Mouse (Mus musculus): Measurements from ENCODE around the gene Frmd4b. TPM values are rescaled to one million over a fixed set of nuclear protein-coding genes. Genes with fewer than 3 reads are reported as not detected.

Frmd4b gene
- polyA plus RNA-seq, 2 experiments, result 5.7 to 6.4 TPM

DNA sequence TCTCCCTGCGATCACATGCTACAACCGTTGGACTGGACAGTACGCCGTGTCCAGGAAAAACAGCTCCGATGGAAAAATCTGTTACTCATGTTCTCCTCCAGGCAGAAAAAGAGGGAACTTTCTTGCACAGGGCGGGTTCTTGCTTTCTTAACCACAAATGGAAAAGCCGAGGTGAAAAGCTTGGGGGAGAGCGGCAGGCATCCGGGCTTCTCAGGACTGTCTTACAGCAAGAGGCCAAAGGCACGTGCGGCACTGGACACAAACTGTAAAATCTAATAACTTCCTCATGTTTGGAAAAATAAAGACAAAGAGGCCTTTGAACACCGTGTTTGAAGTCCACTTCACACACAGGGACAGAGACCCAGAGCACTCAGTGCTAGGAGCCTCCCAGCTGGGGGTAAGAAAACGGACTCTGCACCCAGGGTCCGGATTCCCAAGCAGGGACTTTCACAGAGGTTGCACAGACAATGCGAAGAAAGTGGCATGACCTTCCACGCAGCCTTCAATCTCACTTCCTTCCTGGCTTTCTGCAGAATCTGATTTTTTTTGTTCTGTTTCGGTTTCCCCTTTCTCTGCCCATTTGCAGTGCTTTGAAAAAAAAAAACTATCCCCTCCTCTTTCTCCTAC lies 153.3 kb downstream of the Frmd4b start:
- no peak for DNase-seq (ENCODE audit: low read depth in 3 of 3, low spot score in 3 of 3)
- no peak for TF ChIP-seq CTCF (IDR thresholded peaks at IDR 0.05; ENCODE audit: low read depth)
- TF ChIP-seq EP300 (IDR thresholded peaks at IDR 0.05; ENCODE audit: low read depth), result no peak
- H3K4me1 ChIP-seq (replicated peaks; ENCODE audit: control insufficient read depth in 2 of 2, insufficient read depth in 2 of 2, low read length in 1 of 2), result peaks cover 0 to 5% of the 10 kb centered on the region in 2 experiments; a peak in 2 of 4 replicates
- H3K9me3 ChIP-seq (ENCODE audit: control insufficient read depth, low read length), result no peaks in the 10 kb centered on the region
- H3K4me3 ChIP-seq (ENCODE audit: insufficient read depth in 1 of 2, low read depth in 2 of 2, low read length in 2 of 2), result no peak overlapping the region
- H3K4me2 ChIP-seq (ENCODE audit: low read depth), result 0 out of 2 replicates have a peak overlapping the region, but pooled peaks have one; percentile 11
- H3K36me3 ChIP-seq (replicated peaks; ENCODE audit: control insufficient read depth, insufficient read depth, low read depth), result no peaks in the 10 kb centered on the region
- H3K27ac ChIP-seq, result no peak overlapping the region
- no peaks in the 10 kb centered on the region for H3K27me3 ChIP-seq (ENCODE audit: control insufficient read depth, insufficient read depth, low read length)
- no peak overlapping the region for H3K9ac ChIP-seq (replicated peaks)
- ATAC-seq (ENCODE audit: insufficient read depth), result no peak
- 16% methylated on average over 17 of the region's 17 CpGs for WGBS (ENCODE audit: insufficient replicate concordance)

DNA sequence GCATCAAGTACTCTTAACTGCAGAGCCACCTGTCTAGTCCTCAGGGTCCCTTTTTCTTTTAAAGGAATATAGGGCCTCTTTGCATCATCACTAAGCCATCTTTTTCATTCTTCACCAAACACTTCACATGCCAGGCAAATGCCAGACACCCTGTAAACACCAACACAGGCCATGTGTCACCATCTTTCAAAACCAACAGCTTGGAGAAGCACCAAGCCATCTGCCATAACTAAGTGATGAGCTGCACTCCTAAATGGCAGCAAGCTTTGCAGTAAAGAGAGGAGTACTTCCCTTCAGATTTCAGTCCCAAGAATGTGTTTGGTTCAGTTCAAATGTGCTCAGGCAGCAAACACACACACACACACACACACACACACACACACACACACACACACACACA lies 154.9 kb downstream of the Frmd4b start:
- no peaks in the 10 kb centered on the region for H3K36me3 ChIP-seq (replicated peaks; ENCODE audit: control insufficient read depth, insufficient read depth, low read depth)
- no peak overlapping the region for H3K4me2 ChIP-seq (ENCODE audit: low read depth)
- H3K9me3 ChIP-seq (ENCODE audit: control insufficient read depth, low read length), result no peaks in the 10 kb centered on the region
- DNase-seq (ENCODE audit: low read depth in 3 of 3, low spot score in 3 of 3), result no peak
- ATAC-seq (ENCODE audit: insufficient read depth), result no peak
- no peak overlapping the region for H3K9ac ChIP-seq (replicated peaks)
- no peak overlapping the region for H3K27ac ChIP-seq
- no peak overlapping the region for H3K4me3 ChIP-seq (ENCODE audit: insufficient read depth in 1 of 2, low read depth in 2 of 2, low read length in 2 of 2)
- TF ChIP-seq EP300 (IDR thresholded peaks at IDR 0.05; ENCODE audit: low read depth) (no peak), CTCF (IDR thresholded peaks at IDR 0.05; ENCODE audit: low read depth) (no peak)
- peaks cover 0 to 5% of the 10 kb centered on the region in 2 experiments; a peak in 2 of 4 replicates for H3K4me1 ChIP-seq (replicated peaks; ENCODE audit: control insufficient read depth in 2 of 2, insufficient read depth in 2 of 2, low read length in 1 of 2)
- H3K27me3 ChIP-seq (ENCODE audit: control insufficient read depth, insufficient read depth, low read length), result no peaks in the 10 kb centered on the region

DNA sequence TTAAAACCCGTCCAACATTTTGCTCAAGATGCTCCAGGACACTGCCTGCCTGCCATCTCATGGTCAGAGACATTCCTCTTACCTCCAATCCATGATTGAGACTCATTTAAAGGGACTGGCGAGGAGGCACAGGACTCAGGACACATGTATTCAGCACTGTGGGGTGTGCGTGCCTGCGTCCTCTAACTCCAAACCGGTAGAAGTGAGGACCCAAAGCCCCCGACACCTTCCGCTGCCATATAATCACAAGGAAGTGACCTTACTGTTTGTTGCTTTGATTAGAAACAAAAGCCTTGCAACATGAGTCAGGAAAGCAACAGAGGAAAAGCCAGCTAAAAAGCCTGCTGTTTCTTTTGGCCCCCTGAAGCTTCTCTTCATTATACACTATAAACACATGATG lies 158.2 kb downstream of the Frmd4b start:
- Histone ChIP-seq H3K9ac (replicated peaks) (no peak overlapping the region), H3K4me3 (ENCODE audit: insufficient read depth in 1 of 2, low read depth in 2 of 2, low read length in 2 of 2) (no peak overlapping the region), H3K27me3 (ENCODE audit: control insufficient read depth, insufficient read depth, low read length) (no peaks in the 10 kb centered on the region), H3K4me2 (ENCODE audit: low read depth) (no peak overlapping the region), H3K4me1 (replicated peaks; ENCODE audit: control insufficient read depth in 2 of 2, insufficient read depth in 2 of 2, low read length in 1 of 2) (peaks cover 0 to 8% of the 10 kb centered on the region in 2 experiments; a peak in 2 of 4 replicates), H3K36me3 (replicated peaks; ENCODE audit: control insufficient read depth, insufficient read depth, low read depth) (no peaks in the 10 kb centered on the region), H3K9me3 (ENCODE audit: control insufficient read depth, low read length) (no peaks in the 10 kb centered on the region), H3K27ac (no peak overlapping the region)
- DNase-seq (ENCODE audit: low read depth in 3 of 3, low spot score in 3 of 3) (no peak), ATAC-seq (ENCODE audit: insufficient read depth) (no peak)
- WGBS (ENCODE audit: insufficient replicate concordance), result 28% methylated on average over 7 of the region's 7 CpGs
- TF ChIP-seq CTCF (IDR thresholded peaks at IDR 0.05; ENCODE audit: low read depth), result no peak
- no peak for TF ChIP-seq EP300 (IDR thresholded peaks at IDR 0.05; ENCODE audit: low read depth)

DNA sequence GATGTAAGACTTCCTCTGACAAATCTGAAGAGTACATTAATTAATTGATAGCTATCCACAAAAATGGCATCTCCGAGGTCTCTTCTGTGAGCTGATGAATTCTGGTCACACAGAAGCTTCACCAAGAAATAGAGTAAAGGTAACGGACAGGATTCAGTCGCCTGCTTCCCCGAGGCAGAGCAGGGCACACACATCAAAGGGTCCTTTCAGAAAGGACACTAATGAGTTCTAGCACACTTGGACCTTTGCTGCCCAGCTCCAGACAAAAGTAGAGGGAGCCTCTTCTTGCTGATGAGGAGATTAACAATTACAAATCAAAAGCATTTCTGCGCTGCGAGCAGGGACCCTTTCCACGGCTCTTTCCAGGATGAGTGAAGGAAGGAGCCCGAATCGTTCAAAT lies 159.0 kb downstream of the Frmd4b start:
- Histone ChIP-seq H3K4me2 (ENCODE audit: low read depth) (no peak overlapping the region), H3K27ac (no peak overlapping the region), H3K9me3 (ENCODE audit: control insufficient read depth, low read length) (no peaks in the 10 kb centered on the region), H3K9ac (replicated peaks) (no peak overlapping the region), H3K27me3 (ENCODE audit: control insufficient read depth, insufficient read depth, low read length) (no peaks in the 10 kb centered on the region), H3K36me3 (replicated peaks; ENCODE audit: control insufficient read depth, insufficient read depth, low read depth) (no peaks in the 10 kb centered on the region), H3K4me1 (replicated peaks; ENCODE audit: control insufficient read depth in 2 of 2, insufficient read depth in 2 of 2, low read length in 1 of 2) (peaks cover 0 to 4% of the 10 kb centered on the region in 2 experiments; a peak in 1 of 4 replicates), H3K4me3 (ENCODE audit: insufficient read depth in 1 of 2, low read depth in 2 of 2, low read length in 2 of 2) (no peak overlapping the region)
- ATAC-seq (ENCODE audit: insufficient read depth) (no peak), DNase-seq (ENCODE audit: low read depth in 3 of 3, low spot score in 3 of 3) (no peak)
- no peak for TF ChIP-seq CTCF (IDR thresholded peaks at IDR 0.05; ENCODE audit: low read depth)
- no peak for TF ChIP-seq EP300 (IDR thresholded peaks at IDR 0.05; ENCODE audit: low read depth)
- WGBS (ENCODE audit: insufficient replicate concordance), result 29% methylated on average over 9 of the region's 9 CpGs

DNA sequence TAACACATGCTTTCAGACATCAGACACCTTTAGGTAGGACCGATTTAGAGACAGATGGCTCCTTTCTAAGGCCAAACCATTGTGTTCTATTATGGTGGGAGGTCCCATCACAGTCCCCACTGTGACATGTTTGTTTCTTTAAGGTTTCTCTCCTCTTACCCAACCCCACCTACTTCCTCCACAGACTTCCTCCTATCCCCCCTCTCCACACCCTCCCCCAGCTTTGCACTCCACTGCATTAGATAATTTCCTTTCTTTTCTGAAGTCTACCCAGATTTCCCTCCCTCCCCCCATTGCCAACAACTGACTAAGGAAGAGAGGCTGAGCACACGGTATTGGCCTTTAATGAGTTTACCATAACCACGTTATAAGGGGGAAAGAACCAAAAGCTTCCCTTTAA lies 159.4 kb downstream of the Frmd4b start:
- no peak overlapping the region for H3K27ac ChIP-seq
- no peaks in the 10 kb centered on the region for H3K27me3 ChIP-seq (ENCODE audit: control insufficient read depth, insufficient read depth, low read length)
- no peak overlapping the region for H3K4me3 ChIP-seq (ENCODE audit: insufficient read depth in 1 of 2, low read depth in 2 of 2, low read length in 2 of 2)
- TF ChIP-seq EP300 (IDR thresholded peaks at IDR 0.05; ENCODE audit: low read depth) (no peak), CTCF (IDR thresholded peaks at IDR 0.05; ENCODE audit: low read depth) (no peak)
- no peak overlapping the region for H3K4me2 ChIP-seq (ENCODE audit: low read depth)
- H3K9ac ChIP-seq (replicated peaks), result no peak overlapping the region
- H3K36me3 ChIP-seq (replicated peaks; ENCODE audit: control insufficient read depth, insufficient read depth, low read depth), result no peaks in the 10 kb centered on the region
- WGBS (ENCODE audit: insufficient replicate concordance), result 7% methylated on average over 3 of the region's 3 CpGs
- ATAC-seq (ENCODE audit: insufficient read depth) (no peak), DNase-seq (ENCODE audit: low read depth in 3 of 3, low spot score in 3 of 3) (no peak)
- H3K9me3 ChIP-seq (ENCODE audit: control insufficient read depth, low read length), result no peaks in the 10 kb centered on the region
- H3K4me1 ChIP-seq (replicated peaks; ENCODE audit: control insufficient read depth in 2 of 2, insufficient read depth in 2 of 2, low read length in 1 of 2), result 0 out of 4 replicates have a peak, but pooled peaks cover 0 to 3% of the 10 kb centered on the region in 2 experiments

Measured in liver, embryonic 14.5 days (tissue).